Mouse (Mus musculus): Measurements from ENCODE around the gene Fam81a.

Gene Fam81a

GRCm38 (mm10) chr9:70053411-70053810 lies 88.9 kb downstream of the Fam81a start:
- no peak for DNase-seq (ENCODE audit: low spot score in 2 of 2)

GRCm38 (mm10) chr9:70052730-70053129 lies 89.6 kb downstream of the Fam81a start:
- no peak for DNase-seq (ENCODE audit: low spot score in 2 of 2)

- no peak for DNase-seq (ENCODE audit: low spot score in 2 of 2)
These were observed 92.5 kb downstream of the Fam81a start for GRCm38 (mm10) chr9:70049839-70050238.

GRCm38 (mm10) chr9:70049416-70049783 lies 93.0 kb downstream of the Fam81a start:
- DNase-seq (ENCODE audit: low spot score in 2 of 2), result no peak

- no peak for DNase-seq (ENCODE audit: low spot score in 2 of 2)
These were observed 93.5 kb downstream of the Fam81a start for GRCm38 (mm10) chr9:70048751-70049415.

GRCm38 (mm10) chr9:70048280-70048679 lies 94.1 kb downstream of the Fam81a start:
- DNase-seq (ENCODE audit: low spot score in 2 of 2), result no peak

GRCm38 (mm10) chr9:70047839-70048238 lies 94.5 kb downstream of the Fam81a start:
- DNase-seq (ENCODE audit: low spot score in 2 of 2), result no peak

- DNase-seq (ENCODE audit: low spot score in 2 of 2), result no peak
These were observed 96.1 kb downstream of the Fam81a start for GRCm38 (mm10) chr9:70046255-70046654.

- DNase-seq (ENCODE audit: low spot score in 2 of 2), result no peak
These were observed 97.5 kb downstream of the Fam81a start for GRCm38 (mm10) chr9:70044865-70045264.

- no peak for DNase-seq (ENCODE audit: low spot score in 2 of 2)
These were observed 99.4 kb downstream of the Fam81a start for GRCm38 (mm10) chr9:70042935-70043334.

GRCm38 (mm10) chr9:70042137-70042536 lies 100.2 kb downstream of the Fam81a start:
- DNase-seq (ENCODE audit: low spot score in 2 of 2), result no peak

- no peak for DNase-seq (ENCODE audit: low spot score in 2 of 2)
These were observed 101.8 kb downstream of the Fam81a start for GRCm38 (mm10) chr9:70040570-70040969.

- no peak for DNase-seq (ENCODE audit: low spot score in 2 of 2)
These were observed 102.6 kb downstream of the Fam81a start for GRCm38 (mm10) chr9:70039597-70040385.

All from frontal cortex, postnatal 14 days (tissue).